Comparison of ENCODE assay signal across 10 mouse cellular contexts in genomic region chr14:44843768-44844755, GRCm38 (mm10). TPM values are rescaled to one million over a fixed set of nuclear protein-coding genes. Genes with fewer than 3 reads are reported as not detected.
DNase-seq lines count a peak whose midpoint lies in the region; ATAC-seq and TF ChIP-seq lines count a peak whose summit lies in the region.
"Had no signal": no experiment of that assay in that cellular context is flagged by ENCODE, and none has a peak within 500 bp of the region (broad histone marks: within the 10 kb centered on the region; RNA-seq: fewer than 3 reads in every experiment).

No protein-coding gene starts in this region.

- peak overlapping the region; percentile 35 for H3K4me3 ChIP-seq in heart, embryonic 16.5 days (ENCODE audit: low read length)
- H3K4me3 ChIP-seq in heart, adult 2 months = no peak overlapping the region
- H3K4me3 ChIP-seq in hindbrain, embryonic 14.5 days (replicated peaks; ENCODE audit: low read length) = no peak overlapping the region
- no peak overlapping the region for H3K4me3 ChIP-seq in midbrain, postnatal 0 days (ENCODE audit: low read depth, low read length)
- no peak overlapping the region for H3K4me3 ChIP-seq in thymus, adult 2 months (ENCODE audit: control insufficient read depth, insufficient read depth, low read length)
- H3K4me3 ChIP-seq: embryonic facial prominence, embryonic 15.5 days had no signal

- peak overlapping the region; percentile 62 for H3K4me2 ChIP-seq in heart, embryonic 16.5 days (ENCODE audit: low read depth, low read length)
- H3K4me2 ChIP-seq in hindbrain, embryonic 14.5 days (replicated peaks) = peak overlapping the region; percentile 36
- H3K4me2 ChIP-seq in midbrain, postnatal 0 days (ENCODE audit: low read depth, low read length, poor library complexity, severe bottlenecking) = peak overlapping the region; percentile 18
- H3K4me2 ChIP-seq: embryonic facial prominence, embryonic 15.5 days had no signal

- no peak overlapping the region for H3K27ac ChIP-seq in heart, embryonic 16.5 days (ENCODE audit: low read length)
- H3K27ac ChIP-seq in heart, adult 2 months = no peak overlapping the region
- H3K27ac ChIP-seq in hindbrain, embryonic 14.5 days = no peak overlapping the region
- H3K27ac ChIP-seq in midbrain, postnatal 0 days (ENCODE audit: low read depth, low read length) = no peak overlapping the region
- H3K27ac ChIP-seq in thymus, adult 2 months (ENCODE audit: control insufficient read depth, insufficient read depth, low read length) = no peak overlapping the region
- H3K27ac ChIP-seq: embryonic facial prominence, embryonic 15.5 days had no signal

- 0 out of 2 replicates have a peak overlapping the region, but pooled peaks have one; percentile 60 for H3K9ac ChIP-seq in heart, embryonic 16.5 days (ENCODE audit: low read length)
- H3K9ac ChIP-seq in heart, adult 2 months (ENCODE audit: low read depth, low read length) = no peak overlapping the region
- no peak overlapping the region for H3K9ac ChIP-seq in hindbrain, embryonic 14.5 days
- no peak overlapping the region for H3K9ac ChIP-seq in midbrain, postnatal 0 days (replicated peaks; ENCODE audit: low read length, poor library complexity, severe bottlenecking)
- H3K9ac ChIP-seq: embryonic facial prominence, embryonic 15.5 days had no signal

- no peak for TF ChIP-seq CTCF in heart, adult 2 months (IDR thresholded peaks at IDR 0.05)
- TF ChIP-seq CTCF in midbrain, postnatal 0 days (IDR thresholded peaks at IDR 0.05) = no peak
- no peak for TF ChIP-seq CTCF in thymus, adult 2 months (IDR thresholded peaks at IDR 0.05; ENCODE audit: borderline replicate concordance, control insufficient read depth, extremely low read depth, insufficient read depth, low read length, poor library complexity)

- no peak for TF ChIP-seq EP300 in heart, adult 2 months (IDR thresholded peaks at IDR 0.05; ENCODE audit: insufficient read depth, low read depth, low read length)

- no peak for DNase-seq in heart, adult 2 months
- DNase-seq in hindbrain, embryonic 14.5 days (ENCODE audit: low spot score) = no peak
- DNase-seq in midbrain, postnatal 0 days (ENCODE audit: low spot score) = no peak
- DNase-seq in spleen, adult 18-20 months = no peak
- DNase-seq in thymus, adult 2 months = no peak
- no peak for DNase-seq in urinary bladder, postnatal 25 days (ENCODE audit: low spot score)

- no peaks in the 10 kb centered on the region for H3K79me2 ChIP-seq in heart, adult 2 months (replicated peaks; ENCODE audit: control insufficient read depth, insufficient read depth, low read length)

- no peaks in the 10 kb centered on the region for H3K36me3 ChIP-seq in heart, embryonic 16.5 days (ENCODE audit: control insufficient read depth, insufficient read depth)
- no peaks in the 10 kb centered on the region for H3K36me3 ChIP-seq in heart, adult 2 months (ENCODE audit: control insufficient read depth, insufficient read depth, low read length)
- H3K36me3 ChIP-seq in hindbrain, embryonic 14.5 days (replicated peaks; ENCODE audit: control insufficient read depth, insufficient read depth) = no peaks in the 10 kb centered on the region
- no peaks in the 10 kb centered on the region for H3K36me3 ChIP-seq in midbrain, postnatal 0 days (ENCODE audit: insufficient read depth, low read length)
- H3K36me3 ChIP-seq in thymus, adult 2 months (ENCODE audit: control insufficient read depth, insufficient read depth, low read length) = no peaks in the 10 kb centered on the region
- H3K36me3 ChIP-seq: embryonic facial prominence, embryonic 15.5 days had no signal

- H3K9me3 ChIP-seq in heart, embryonic 16.5 days (replicated peaks; ENCODE audit: control insufficient read depth, low read length) = no peaks in the 10 kb centered on the region
- no peaks in the 10 kb centered on the region for H3K9me3 ChIP-seq in hindbrain, embryonic 14.5 days (ENCODE audit: control insufficient read depth, low read length)
- no peaks in the 10 kb centered on the region for H3K9me3 ChIP-seq in midbrain, postnatal 0 days (ENCODE audit: low read length)
- H3K9me3 ChIP-seq: embryonic facial prominence, embryonic 15.5 days had no signal

- no peaks in the 10 kb centered on the region for H3K27me3 ChIP-seq in heart, embryonic 16.5 days (ENCODE audit: control insufficient read depth, insufficient read depth, low read length)
- H3K27me3 ChIP-seq in heart, adult 2 months (ENCODE audit: control insufficient read depth, insufficient read depth, low read length) = no peaks in the 10 kb centered on the region
- no peaks in the 10 kb centered on the region for H3K27me3 ChIP-seq in hindbrain, embryonic 14.5 days (ENCODE audit: control insufficient read depth, insufficient read depth, low read length)
- H3K27me3 ChIP-seq in midbrain, postnatal 0 days (ENCODE audit: insufficient read depth, low read length) = no peaks in the 10 kb centered on the region
- no peaks in the 10 kb centered on the region for H3K27me3 ChIP-seq in thymus, adult 2 months (ENCODE audit: control insufficient read depth, insufficient read depth, low read length)
- H3K27me3 ChIP-seq: CH12.LX; embryonic facial prominence, embryonic 15.5 days had no signal

- no peaks in the 10 kb centered on the region for H3K4me1 ChIP-seq in heart, embryonic 16.5 days (ENCODE audit: control insufficient read depth, insufficient read depth, low read length)
- no peaks in the 10 kb centered on the region for H3K4me1 ChIP-seq in heart, adult 2 months (ENCODE audit: control insufficient read depth, insufficient read depth, low read length)
- no peaks in the 10 kb centered on the region for H3K4me1 ChIP-seq in hindbrain, embryonic 14.5 days (replicated peaks; ENCODE audit: control insufficient read depth, insufficient read depth, low read length)
- no peaks in the 10 kb centered on the region for H3K4me1 ChIP-seq in midbrain, postnatal 0 days (ENCODE audit: insufficient read depth, low read length)
- no peaks in the 10 kb centered on the region for H3K4me1 ChIP-seq in thymus, adult 2 months (replicated peaks; ENCODE audit: control insufficient read depth, insufficient read depth, low read length)
- H3K4me1 ChIP-seq: embryonic facial prominence, embryonic 15.5 days had no signal

- no peak; the same call in 1 of the 2 replicates for ATAC-seq in heart, embryonic 16.5 days (replicated peaks; ENCODE audit: extremely low read depth, insufficient read depth, low FRiP score)
- ATAC-seq in common myeloid progenitor, adult 5-6 weeks (replicated peaks; ENCODE audit: low read depth, poor library complexity, severe bottlenecking) = peak; percentile 45; the same call in 1 of the 2 replicates
- ATAC-seq in hindbrain, embryonic 14.5 days (ENCODE audit: low FRiP score) = no peak
- peak; percentile 58 for ATAC-seq in midbrain, postnatal 0 days (ENCODE audit: low FRiP score)

- TF ChIP-seq POLR2A in heart, adult 2 months (IDR thresholded peaks at IDR 0.05; ENCODE audit: insufficient read depth, low read depth, low read length) = no peak
- TF ChIP-seq POLR2A in thymus, adult 2 months (IDR thresholded peaks at IDR 0.05; ENCODE audit: control insufficient read depth, extremely low read depth, insufficient read depth, low read length, poor library complexity) = no peak

- intact Hi-C loops in heart, adult 2 months (cut with DNase I) = no loop called here

- WGBS in heart, embryonic 16.5 days = 28% methylated on average over 15 of the region's 15 CpGs
- WGBS in heart, adult 2 months = 35% methylated on average over 15 of the region's 15 CpGs
- WGBS in hindbrain, embryonic 14.5 days = 44% methylated on average over 15 of the region's 15 CpGs
- 40% methylated on average over 15 of the region's 15 CpGs for WGBS in midbrain, postnatal 0 days
- WGBS in thymus, adult 2 months = 74% methylated on average over 15 of the region's 15 CpGs

RNA-seq across cellular contexts. Expression of gene Ptgdr, which starts 15.1 kb away (rescaled TPM):
- 0.06 TPM in 1 of 2 replicates, not detected in the other for polyA plus RNA-seq in heart, embryonic 16.5 days (2015; fragmentation: Nextera tagmentation; extraction: Ambion mirVana)
- total RNA-seq in heart, adult 2 months (2021) = not detected
- polyA plus RNA-seq in heart, adult 2 months (2012; rRNA removed) = not detected in 2 replicates
- not detected in 2 replicates for total RNA-seq in common myeloid progenitor, adult 5-6 weeks (2017)
- 0.27 and 0.54 TPM in 2 replicates for polyA plus RNA-seq in hindbrain, embryonic 14.5 days (2014; fragmentation: Nextera tagmentation; extraction: Ambion mirVana)
- 1.5 and 1.7 TPM in 2 replicates for total RNA-seq in midbrain, postnatal 0 days (2014; rRNA removed)
- polyA plus RNA-seq in midbrain, postnatal 0 days (2015; fragmentation: Nextera tagmentation; extraction: Ambion mirVana) = 0.59 and 0.64 TPM in 2 replicates
- polyA plus RNA-seq in thymus, adult 2 months (2012; rRNA removed) = 0.66 and 0.68 TPM in 2 replicates
- total RNA-seq: CH12.LX had no signal

Comparison
In these comparisons a context has a peak if more than half of its experiments do, and no peak if none do; other contexts are left out.
1. ATAC-seq: peak in common myeloid progenitor, adult 5-6 weeks (single experiment) and midbrain, postnatal 0 days (single experiment); none in heart, embryonic 16.5 days (single experiment) and hindbrain, embryonic 14.5 days (single experiment).
2. Peak in every context shown above with its lines, with median percentiles within 50 percentile points of each other: H3K4me2 ChIP-seq.